Mouse (Mus musculus) right cerebral cortex, postnatal 14 days (tissue): ENCODE data around the gene Sept9.

Experiments
- DNase-seq: peaks from one replicate; pipeline ENCODE4 v3.0.0; 2022

The Sept9 gene

GRCm38 (mm10) chr11:117353126-117353525, 153.7 kb downstream of the Sept9 start:
- DNase-seq, result no peak

- DNase-seq, result no peak
These were observed 154.6 kb downstream of the Sept9 start for GRCm38 (mm10) chr11:117354107-117354506.

- DNase-seq, result no peak
These were observed 157.5 kb downstream of the Sept9 start for GRCm38 (mm10) chr11:117356937-117357336.

DNA sequence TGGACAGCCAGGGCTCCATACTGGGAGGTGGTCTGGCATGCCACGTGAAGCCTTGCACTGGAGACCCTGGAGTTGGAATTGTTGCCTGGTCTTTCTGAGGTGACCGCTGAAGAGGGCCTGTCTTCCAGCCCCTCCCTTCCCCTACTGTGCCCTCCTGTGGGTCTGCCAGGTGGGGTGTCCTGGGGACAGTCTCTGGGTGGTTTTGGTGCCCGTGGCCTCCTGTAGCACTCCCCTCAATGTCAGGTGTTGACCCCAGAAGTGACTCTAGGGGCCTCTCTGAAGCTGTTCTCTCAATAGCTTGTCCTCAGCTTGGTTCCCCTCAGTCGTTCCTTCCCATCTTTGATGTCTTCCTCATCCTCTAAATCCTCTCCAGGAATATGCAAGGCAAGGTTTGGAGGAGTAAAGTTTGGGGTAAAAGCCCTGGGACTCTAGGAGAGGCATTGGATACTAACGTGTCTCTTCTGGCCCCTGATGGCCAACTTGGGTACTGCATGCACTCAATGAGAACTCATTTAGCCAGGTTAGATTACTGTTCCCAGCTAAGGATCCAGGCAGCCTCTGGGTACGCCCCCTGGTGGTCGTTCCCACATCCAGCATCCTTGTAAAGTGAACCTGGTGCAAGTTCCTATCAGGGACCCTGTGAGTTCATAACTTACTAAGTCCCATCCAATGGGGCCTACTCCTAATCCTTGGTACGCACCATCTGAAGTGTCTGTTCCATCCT, 158.6 kb downstream of the Sept9 start:
- peak; percentile 97 for DNase-seq

- no peak for DNase-seq
These were observed 159.7 kb downstream of the Sept9 start for GRCm38 (mm10) chr11:117359161-117359560.

DNA sequence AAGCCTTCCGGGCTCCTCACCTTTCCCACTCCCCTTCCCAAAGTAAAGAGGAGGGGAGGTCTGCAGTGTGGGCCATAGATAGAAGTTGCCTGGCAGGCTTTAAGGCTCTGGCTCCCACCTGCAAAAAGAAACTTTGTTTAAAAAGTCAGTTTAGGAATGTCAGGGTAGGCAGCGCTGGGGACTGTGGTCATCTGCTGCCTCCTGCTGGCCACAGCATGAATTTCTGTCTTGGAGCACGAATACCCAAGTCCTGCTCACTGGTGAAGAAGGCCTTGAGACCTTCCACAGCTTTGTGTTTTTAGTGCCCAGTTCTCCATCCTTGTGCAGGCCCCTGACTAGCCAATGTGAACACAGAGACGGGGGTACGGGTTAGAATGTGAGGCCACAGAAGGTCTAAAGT, 160.4 kb downstream of the Sept9 start:
- peak; percentile 75 for DNase-seq

GRCm38 (mm10) chr11:117360561-117360960, 161.1 kb downstream of the Sept9 start:
- no peak for DNase-seq

DNA sequence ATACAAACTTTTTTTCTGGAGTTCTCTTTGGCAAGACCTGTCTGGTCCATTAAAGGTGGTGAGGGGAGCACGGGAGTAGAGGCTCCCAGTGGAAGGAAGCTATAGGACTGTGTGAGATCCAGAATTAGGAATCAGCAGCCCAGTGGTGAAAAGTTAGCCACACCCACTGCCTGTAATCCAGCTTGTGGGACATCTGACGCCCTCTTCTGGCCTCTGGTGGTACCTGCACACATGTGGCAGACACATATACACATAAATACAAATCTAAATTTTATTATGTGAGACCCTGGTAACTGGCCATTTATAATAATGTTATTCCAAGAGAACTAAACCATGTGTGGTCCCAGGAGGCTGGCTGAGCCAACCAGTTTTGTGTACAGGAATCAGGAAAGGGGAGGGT, 162.8 kb downstream of the Sept9 start:
- DNase-seq, result no peak

DNA sequence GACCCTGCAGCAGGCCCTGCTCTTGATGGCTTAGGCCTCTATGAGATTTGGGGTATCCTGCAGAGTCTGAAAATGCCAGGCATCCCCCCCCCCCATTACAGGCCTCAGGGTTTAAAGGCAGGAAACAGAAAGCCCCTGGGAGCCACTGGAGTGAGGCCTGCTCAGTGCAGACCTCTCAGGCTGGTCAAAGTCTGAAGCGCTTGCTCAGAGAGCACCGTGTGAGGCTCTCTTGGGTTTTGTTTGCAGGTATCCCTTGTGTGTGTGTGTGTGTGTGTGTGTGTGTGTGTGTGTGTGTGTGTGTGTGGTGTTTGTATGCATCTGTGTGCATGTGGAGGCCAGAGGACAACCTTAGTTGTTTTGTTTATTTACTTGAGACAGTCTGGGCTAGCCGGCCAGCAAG, 164.5 kb downstream of the Sept9 start:
- no peak for DNase-seq

GRCm38 (mm10) chr11:117366426-117366825, 167.0 kb downstream of the Sept9 start:
- no peak for DNase-seq

DNA sequence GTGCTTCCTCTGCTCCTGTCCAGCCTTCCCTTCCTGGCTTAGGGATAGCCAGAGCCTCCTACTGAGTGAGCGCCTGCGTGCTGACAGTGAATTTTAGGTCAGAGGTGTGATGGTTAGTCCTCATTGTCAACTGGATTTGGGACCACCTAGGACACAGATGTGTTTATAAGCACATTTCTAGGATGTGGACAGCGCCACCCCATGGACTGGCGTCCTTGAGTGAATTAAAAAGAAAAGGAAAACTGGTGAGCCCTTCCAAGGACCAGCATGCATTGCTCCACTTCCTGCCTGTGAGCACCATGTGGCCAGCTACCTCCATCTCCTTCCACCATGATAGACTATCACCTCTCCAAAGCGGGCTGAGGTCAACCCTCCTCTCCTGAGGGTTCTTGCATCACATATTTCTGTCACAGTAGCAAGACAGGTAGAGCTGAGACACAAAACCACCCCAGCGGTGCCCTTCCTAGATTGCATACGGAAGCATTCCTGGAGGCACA, 167.4 kb downstream of the Sept9 start:
- no peak for DNase-seq

DNA sequence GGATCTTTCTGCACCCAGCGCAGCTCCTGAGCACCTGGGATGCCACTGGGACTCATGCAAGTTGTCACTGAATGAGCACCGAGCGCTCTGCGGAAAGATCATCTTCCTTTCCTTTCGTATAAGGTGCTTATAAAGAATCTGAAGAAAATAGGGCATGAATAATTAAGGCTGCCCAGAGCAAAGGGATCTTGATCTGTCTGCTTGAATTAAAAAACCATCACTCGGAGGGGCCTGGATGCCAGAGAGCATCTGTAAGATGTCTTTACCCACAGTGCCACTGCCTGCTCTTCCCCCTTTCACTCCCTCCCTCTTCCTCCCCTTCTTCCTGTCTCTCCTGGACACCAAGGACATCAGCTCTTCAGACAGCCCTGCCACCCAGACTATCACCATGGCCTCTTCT, 168.5 kb downstream of the Sept9 start:
- DNase-seq, result no peak

- no peak for DNase-seq
These were observed 169.9 kb downstream of the Sept9 start for GRCm38 (mm10) chr11:117369347-117369746.

DNA sequence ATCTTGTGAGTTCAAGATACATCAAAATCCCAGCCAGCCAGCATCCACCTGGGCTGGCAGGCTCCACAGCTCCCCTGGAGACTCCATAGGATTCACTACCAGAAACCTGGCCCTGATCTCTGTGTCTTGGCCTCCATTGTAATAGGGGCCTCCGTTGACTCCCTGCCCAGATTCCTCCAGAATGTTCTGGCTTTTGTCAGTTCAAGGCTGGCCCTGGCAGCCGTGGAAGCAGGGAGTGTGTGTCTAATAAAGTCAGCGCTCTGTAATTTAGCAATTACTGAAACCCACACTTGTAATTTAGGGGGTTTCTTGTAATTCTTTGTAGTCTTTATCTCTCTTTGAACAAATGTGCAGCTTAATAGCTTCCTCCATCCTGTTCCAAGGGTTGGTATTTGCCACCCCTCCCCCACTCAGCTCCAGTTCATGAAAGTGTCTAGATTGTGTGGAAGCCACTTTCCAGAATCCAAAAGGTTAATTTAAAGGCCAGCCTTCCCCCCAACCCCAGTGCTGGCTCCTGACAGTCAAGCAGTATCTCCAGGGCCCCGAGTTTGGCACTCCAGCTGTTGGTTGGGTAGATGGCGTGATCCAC, 170.9 kb downstream of the Sept9 start:
- DNase-seq, result no peak

DNA sequence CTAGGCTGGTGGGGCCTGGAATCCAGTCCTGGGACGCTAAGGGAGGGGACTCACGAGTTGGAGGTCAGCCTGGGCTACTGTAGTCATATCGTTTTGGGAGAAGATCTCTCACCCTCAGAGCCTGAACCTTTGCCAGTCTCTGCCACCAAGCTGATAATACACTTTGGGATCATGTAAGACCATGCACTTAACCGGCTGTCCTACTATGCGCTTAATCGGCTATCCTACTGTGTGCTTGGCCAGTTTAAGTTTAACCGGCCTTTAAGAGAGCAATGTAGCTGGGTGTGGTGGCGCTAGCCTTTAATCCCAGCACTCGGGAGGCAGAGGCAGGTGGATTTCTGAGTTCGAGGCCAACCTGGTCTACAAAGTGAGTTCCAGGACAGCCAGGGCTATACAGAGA, 173.1 kb downstream of the Sept9 start:
- no peak for DNase-seq

DNA sequence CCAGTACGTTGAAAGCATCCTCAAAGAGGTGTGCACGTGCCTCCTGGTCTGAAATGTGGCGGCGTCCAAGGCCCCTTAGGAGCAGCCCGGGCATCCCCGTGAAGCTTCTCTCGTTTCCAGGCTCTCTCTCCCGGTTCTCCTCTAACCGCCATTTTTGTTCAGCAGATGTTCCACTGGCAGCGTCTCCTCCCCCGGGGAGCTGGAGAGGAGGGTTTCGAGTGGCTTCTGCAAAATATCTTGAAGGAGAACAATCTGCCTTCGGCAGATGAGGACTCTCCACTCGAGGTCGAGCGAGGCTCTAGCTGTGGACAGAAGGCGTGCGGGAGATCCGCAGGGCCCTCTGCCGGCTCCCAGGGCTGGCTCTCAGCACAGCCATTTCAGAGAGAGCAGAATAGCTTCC, 173.7 kb downstream of the Sept9 start:
- no peak for DNase-seq

GRCm38 (mm10) chr11:117373870-117374269, 174.4 kb downstream of the Sept9 start:
- DNase-seq, result no peak

DNA sequence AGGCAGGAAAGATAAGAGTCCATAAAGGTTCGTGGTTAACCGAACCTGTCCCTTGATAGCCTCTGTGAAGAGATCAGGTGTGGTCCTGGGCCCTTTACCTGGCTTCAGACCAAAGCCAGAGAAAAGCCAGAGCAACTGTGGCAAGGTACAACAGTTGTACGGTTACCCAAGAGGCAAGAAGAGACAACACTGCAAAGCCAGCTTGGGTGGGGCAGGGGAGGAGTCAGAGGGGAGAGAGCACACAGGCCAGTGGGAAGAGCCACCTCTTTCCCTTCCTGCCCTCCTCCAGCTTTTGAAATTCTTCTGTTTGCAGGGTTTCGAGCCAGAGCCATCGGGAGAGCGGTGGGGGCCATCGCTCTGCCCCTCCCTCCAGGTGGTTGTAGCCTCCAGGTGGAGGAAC, 174.8 kb downstream of the Sept9 start:
- no peak for DNase-seq

DNA sequence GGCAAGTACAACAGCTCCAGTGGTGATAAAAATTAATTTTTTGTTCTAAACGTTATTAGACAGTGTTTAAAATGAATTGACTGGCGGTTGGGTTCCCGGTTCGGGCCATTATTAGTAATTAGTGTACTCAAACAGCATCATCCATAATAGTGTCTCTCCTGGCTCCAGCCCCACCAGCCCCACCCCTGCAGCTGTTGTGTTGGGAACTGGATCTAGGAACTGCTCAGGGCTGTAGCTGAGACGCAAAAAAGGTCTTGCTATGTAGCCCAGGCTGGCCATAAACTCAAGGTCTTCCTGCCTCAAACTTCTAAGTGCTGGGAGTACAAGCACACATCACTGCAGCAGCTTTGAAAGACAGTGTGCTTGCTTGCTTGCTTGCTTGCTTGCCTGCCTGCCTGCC, 180.3 kb downstream of the Sept9 start:
- no peak for DNase-seq

GRCm38 (mm10) chr11:117384235-117384634, 184.8 kb downstream of the Sept9 start:
- no peak for DNase-seq

DNA sequence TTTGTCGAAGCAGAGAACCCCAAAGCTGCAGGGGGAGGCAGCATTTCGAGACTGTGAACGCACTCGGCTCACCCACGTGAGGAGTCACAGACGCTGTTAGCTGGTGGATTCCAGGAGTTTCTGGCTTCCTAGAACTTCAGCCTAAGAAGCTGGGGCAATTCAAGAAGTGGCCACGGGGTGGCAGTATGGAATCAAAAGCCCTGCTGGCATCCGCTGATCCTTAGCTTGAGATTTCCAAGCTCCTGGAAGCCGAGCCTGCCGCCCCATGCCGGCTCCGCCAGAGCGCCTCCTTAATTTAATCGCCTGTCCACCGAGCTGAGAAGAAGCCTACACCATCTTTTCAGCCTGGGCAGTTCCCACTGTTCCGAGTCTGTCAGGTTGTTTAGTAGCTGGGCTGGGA, 185.4 kb downstream of the Sept9 start:
- DNase-seq, result peak; percentile 93

DNA sequence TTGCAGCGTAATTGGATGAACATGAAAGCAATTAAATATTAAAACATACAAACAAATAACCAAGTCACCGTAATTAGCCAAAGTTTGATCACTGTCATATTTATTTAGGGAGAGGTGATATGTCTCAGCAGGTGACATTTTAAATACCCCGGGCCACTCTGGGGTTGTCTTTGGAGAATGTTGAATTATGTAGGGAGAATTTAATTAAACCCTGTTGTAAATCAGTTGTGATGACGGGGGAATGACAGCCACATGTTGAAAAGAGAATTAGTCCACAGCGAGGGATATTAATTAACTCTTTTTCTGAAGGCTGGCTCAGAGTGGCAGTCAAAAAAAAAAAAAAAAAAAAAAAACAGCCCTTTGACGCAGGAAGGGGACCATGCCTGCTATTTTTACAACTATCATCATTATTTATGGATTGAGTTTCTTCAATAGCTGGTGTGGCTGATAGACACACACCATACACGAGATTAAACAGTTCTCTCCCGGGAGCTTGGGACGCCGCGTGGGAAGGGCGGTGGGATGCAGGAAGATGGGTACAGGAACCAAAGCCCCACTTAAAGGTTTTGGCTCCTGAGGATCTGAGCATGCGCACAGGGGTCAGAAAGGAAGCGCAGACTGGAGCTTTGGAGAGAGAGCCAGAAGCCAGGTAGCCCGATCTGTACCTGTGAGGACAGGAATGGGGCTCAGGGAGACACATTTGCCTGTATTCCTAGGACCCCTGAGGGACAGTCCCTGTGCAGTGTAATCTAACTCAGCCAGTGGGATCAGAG, 186.1 kb downstream of the Sept9 start:
- DNase-seq, result no peak

GRCm38 (mm10) chr11:117387241-117387640, 187.8 kb downstream of the Sept9 start:
- DNase-seq, result no peak

DNA sequence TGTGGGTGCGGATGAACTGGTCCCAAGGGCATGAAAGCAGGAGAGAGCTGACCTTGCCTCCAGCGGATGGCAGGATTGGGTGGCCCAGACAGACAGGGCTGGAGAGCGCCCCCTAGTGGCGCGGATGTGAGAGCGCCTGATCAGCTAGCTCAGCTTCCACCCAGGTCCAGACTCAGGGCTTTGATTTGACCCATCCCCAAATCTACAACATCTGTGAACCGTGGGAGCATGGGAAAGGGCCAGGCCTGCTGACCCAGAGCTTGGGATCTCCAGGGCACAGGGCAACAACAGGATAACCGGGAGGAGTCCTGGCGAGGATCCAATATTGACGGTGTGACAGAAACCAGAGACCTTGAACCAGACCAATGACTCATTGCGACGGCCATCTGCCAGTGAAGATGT, 190.5 kb downstream of the Sept9 start:
- DNase-seq, result peak; percentile 44
